ENCODE assay signal across 9 mouse cellular contexts in the genomic region with DNA sequence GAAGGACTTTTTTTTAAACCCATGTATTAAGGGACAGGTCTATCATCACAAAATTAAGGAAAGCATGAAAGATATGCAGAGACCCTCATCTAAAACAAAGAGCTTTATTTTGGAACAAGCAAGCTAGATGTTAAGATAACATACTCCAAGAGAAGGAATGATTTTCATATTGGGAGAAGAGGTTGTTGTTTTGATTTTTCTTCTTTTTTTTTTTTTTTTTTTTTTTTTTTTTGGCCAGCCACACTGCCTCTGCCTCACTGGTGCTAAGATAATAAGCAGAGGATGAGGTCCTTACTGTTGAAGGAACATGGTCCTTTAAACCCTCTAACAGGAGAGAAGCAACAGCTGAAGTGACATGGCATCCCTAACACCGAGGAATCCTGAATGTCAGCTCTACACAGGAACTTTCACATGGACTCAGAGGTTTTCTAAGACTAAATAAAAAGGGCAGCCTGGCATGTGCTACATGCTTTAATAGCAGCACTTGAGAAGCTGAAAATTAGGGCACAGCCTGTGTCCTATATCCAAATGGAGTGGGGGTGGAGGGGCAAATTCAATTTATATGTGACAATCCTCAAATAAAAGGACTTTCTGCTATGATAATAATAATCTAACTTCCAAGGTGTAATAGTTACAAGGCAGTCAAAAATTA. TPM values are rescaled to one million over a fixed set of nuclear protein-coding genes. Genes with fewer than 3 reads are reported as not detected.
A peak's percentile ranks its signal among the peaks of the same experiment; 100 is the strongest.
DNase-seq lines count a peak whose midpoint lies in the region; ATAC-seq and TF ChIP-seq lines count a peak whose summit lies in the region.
"Had no signal": no experiment of that assay in that cellular context is flagged by ENCODE, and none has a peak within 500 bp of the region (broad histone marks: within the 10 kb centered on the region; RNA-seq: fewer than 3 reads in every experiment).

No protein-coding gene starts in this region.

- peak overlapping the region; percentile 72 for H3K27ac ChIP-seq in heart, embryonic 15.5 days
- H3K27ac ChIP-seq in limb, embryonic 14.5 days (replicated peaks; ENCODE audit: low read depth, low read length), result peak overlapping the region; percentile 67; the same call in 1 of the 2 replicates
- H3K27ac ChIP-seq in limb, embryonic 10.5 days, result no peak overlapping the region
- no peak overlapping the region for H3K27ac ChIP-seq in MEL (ENCODE audit: control insufficient read depth, low read depth, low read length)

- no peak for TF ChIP-seq RAD21 in MEL (IDR thresholded peaks at IDR 0.05; ENCODE audit: low read depth, low read length)

- no peaks in the 10 kb centered on the region for H3K9me3 ChIP-seq in heart, embryonic 15.5 days (replicated peaks)
- no peaks in the 10 kb centered on the region for H3K9me3 ChIP-seq in limb, embryonic 14.5 days (ENCODE audit: control insufficient read depth, low read length)
- no peaks in the 10 kb centered on the region for H3K9me3 ChIP-seq in limb, embryonic 10.5 days (replicated peaks)
- H3K9me3 ChIP-seq in MEL (replicated peaks; ENCODE audit: insufficient read depth, low read length), result no peaks in the 10 kb centered on the region
- H3K9me3 ChIP-seq: embryonic facial prominence, embryonic 13.5 days had no signal

- no peak for TF ChIP-seq CTCF in MEL (IDR thresholded peaks at IDR 0.05 in 2 of 3, conservative IDR thresholded peaks at IDR 0.05 in 1 of 3; ENCODE audit: control insufficient read depth in 1 of 3, insufficient read depth in 1 of 3, low read depth in 2 of 3, low read length in 3 of 3, poor library complexity in 1 of 3, severe bottlenecking in 1 of 3)

- peaks cover 27% of the 10 kb centered on the region for H3K36me3 ChIP-seq in heart, embryonic 15.5 days
- peaks cover 37% of the 10 kb centered on the region for H3K36me3 ChIP-seq in limb, embryonic 14.5 days (ENCODE audit: control insufficient read depth, insufficient read depth, low read length)
- H3K36me3 ChIP-seq in limb, embryonic 10.5 days, result peaks cover 55% of the 10 kb centered on the region
- H3K36me3 ChIP-seq in MEL (ENCODE audit: control insufficient read depth in 1 of 2, insufficient read depth in 2 of 2, low read length in 2 of 2), result peaks cover 0 to 24% of the 10 kb centered on the region in 2 experiments; a peak in 3 of 4 replicates

- no peaks in the 10 kb centered on the region for H3K27me3 ChIP-seq in heart, embryonic 15.5 days
- no peaks in the 10 kb centered on the region for H3K27me3 ChIP-seq in limb, embryonic 14.5 days (ENCODE audit: control insufficient read depth, insufficient read depth, low read length)
- no peaks in the 10 kb centered on the region for H3K27me3 ChIP-seq in limb, embryonic 10.5 days (ENCODE audit: low read depth, poor library complexity, severe bottlenecking)
- no peaks in the 10 kb centered on the region for H3K27me3 ChIP-seq in MEL (ENCODE audit: control insufficient read depth in 1 of 2, insufficient read depth in 2 of 2, low read length in 2 of 2)
- H3K27me3 ChIP-seq: embryonic facial prominence, embryonic 13.5 days had no signal

- no peak for DNase-seq in heart, adult 8-10 months (ENCODE audit: low spot score)
- no peak for DNase-seq in limb, embryonic 14.5 days (ENCODE audit: low spot score)
- no peak for DNase-seq in limb, embryonic 10.5 days (ENCODE audit: low spot score)
- DNase-seq in MEL (ENCODE audit: low read depth, low spot score), result no peak
- peak; percentile 58 for DNase-seq in induced T-regulatory cell, adult 2 months (ENCODE audit: low read depth)
- DNase-seq in right cerebral cortex, postnatal 36 days (ENCODE audit: low spot score in 2 of 2), result no peak
- no peak for DNase-seq in frontal cortex, postnatal 25 days (ENCODE audit: low spot score in 2 of 2)

- ATAC-seq in heart, embryonic 15.5 days (replicated peaks; ENCODE audit: insufficient number of reproducible peaks, insufficient read depth, low FRiP score, low read depth), result no peak
- ATAC-seq in limb, embryonic 14.5 days (ENCODE audit: low FRiP score, low read depth), result no peak

- TF ChIP-seq EP300 in MEL (IDR thresholded peaks at IDR 0.05; ENCODE audit: low read depth in 1 of 2, low read length in 2 of 2), result no peak

- H3K79me2 ChIP-seq in MEL (ENCODE audit: control insufficient read depth, insufficient read depth, low read length, poor library complexity), result peaks cover 7% of the 10 kb centered on the region

- WGBS in heart, embryonic 15.5 days, result 61% methylated on average over 1 of the region's 1 CpGs
- 82% methylated on average over 1 of the region's 1 CpGs for WGBS in limb, embryonic 14.5 days
- 94% methylated on average over 1 of the region's 1 CpGs for WGBS in limb, embryonic 10.5 days

- peaks cover 32% of the 10 kb centered on the region for H3K4me1 ChIP-seq in heart, embryonic 15.5 days (replicated peaks)
- peaks cover 9% of the 10 kb centered on the region; the same call in 1 of the 2 replicates for H3K4me1 ChIP-seq in limb, embryonic 14.5 days (ENCODE audit: control insufficient read depth, insufficient read depth, low read length)
- peaks cover 13% of the 10 kb centered on the region; the same call in 1 of the 2 replicates for H3K4me1 ChIP-seq in limb, embryonic 10.5 days
- H3K4me1 ChIP-seq in MEL (ENCODE audit: control insufficient read depth in 1 of 2, insufficient read depth in 2 of 2, low read length in 2 of 2), result peaks cover 3 to 9% of the 10 kb centered on the region in 2 experiments; a peak in 2 of 4 replicates

- H3K4me2 ChIP-seq in heart, embryonic 15.5 days, result no peak overlapping the region
- no peak overlapping the region for H3K4me2 ChIP-seq in limb, embryonic 14.5 days (replicated peaks; ENCODE audit: low read depth, low read length, severe bottlenecking)

- H3K9ac ChIP-seq in heart, embryonic 15.5 days, result no peak overlapping the region
- H3K9ac ChIP-seq in limb, embryonic 14.5 days (ENCODE audit: low read depth, low read length, severe bottlenecking), result no peak overlapping the region
- H3K9ac ChIP-seq in MEL (ENCODE audit: control insufficient read depth, low read depth, low read length, poor library complexity, severe bottlenecking), result no peak overlapping the region

- TF ChIP-seq POLR2A in limb, embryonic 14.5 days (IDR thresholded peaks at IDR 0.05; ENCODE audit: borderline replicate concordance, extremely low read depth, insufficient read depth, insufficient read length), result no peak
- no peak for TF ChIP-seq POLR2A in MEL (IDR thresholded peaks at IDR 0.05; ENCODE audit: control insufficient read depth in 1 of 2, insufficient read depth in 1 of 2, low read depth in 1 of 2, low read length in 2 of 2, poor library complexity in 1 of 2)

- H3K4me3 ChIP-seq in heart, embryonic 15.5 days, result no peak overlapping the region
- no peak overlapping the region for H3K4me3 ChIP-seq in limb, embryonic 14.5 days (replicated peaks; ENCODE audit: low read length)
- no peak overlapping the region for H3K4me3 ChIP-seq in limb, embryonic 10.5 days
- no peak overlapping the region for H3K4me3 ChIP-seq in MEL (ENCODE audit: control insufficient read depth in 1 of 2, insufficient read depth in 1 of 2, low read depth in 2 of 2, low read length in 2 of 2)
- H3K4me3 ChIP-seq: embryonic facial prominence, embryonic 13.5 days had no signal

TF ChIP-seq in MEL, 35 proteins besides CTCF, POLR2A, EP300 and RAD21:
- TF ChIP-seq ZNF384 (IDR thresholded peaks at IDR 0.05; ENCODE audit: low read depth, low read length) (peak; percentile 78), TBP (IDR thresholded peaks at IDR 0.05; ENCODE audit: low read depth, low read length) (no peak)

RNA-seq across cellular contexts. Expression of gene Chd2, which starts 17.9 kb away (rescaled TPM):
- polyA plus RNA-seq in heart, embryonic 15.5 days (2015; fragmentation: Nextera tagmentation; extraction: Ambion mirVana), result 41.2 and 42.9 TPM in 2 replicates
- total RNA-seq in heart, adult 8-10 months (2022), result 10 to 100 TPM; 37.2 to 45.8 (median 39.8) TPM
- polyA plus RNA-seq in limb, embryonic 14.5 days (2012; rRNA removed), result 55.6 and 61.7 TPM in 2 replicates
- polyA plus RNA-seq in limb, embryonic 14.5 days (2014; fragmentation: Nextera tagmentation; extraction: Ambion mirVana), result 56.5 and 65.4 TPM in 2 replicates
- polyA plus RNA-seq in limb, embryonic 10.5 days (2016; fragmentation: Nextera tagmentation; extraction: Ambion mirVana), result 33.7 and 53.2 TPM in 2 replicates
- total RNA-seq in MEL (2012; rRNA removed), result 9.9 and 16.9 TPM in 2 replicates
- 100 to 1,000 TPM in 1 of 2 experiments, 10 to 100 TPM in 1; 21.4 to 275 TPM for polyA plus RNA-seq in MEL (2012; ENCODE audit: insufficient read depth in 1 of 2, insufficient read length in 2 of 2, low read depth in 1 of 2, low replicate concordance in 2 of 2, missing spikeins in 1 of 2)

Comparison
In these comparisons a context has a peak if more than half of its experiments do, and no peak if none do; other contexts are left out.
1. H3K27ac ChIP-seq: peak in heart, embryonic 15.5 days (single experiment) and limb, embryonic 14.5 days (single experiment); none in limb, embryonic 10.5 days (single experiment) and MEL (single experiment).